Mouse (Mus musculus) neural tube, embryonic 10.5 days (tissue): ENCODE results near the gene Suv39h2.

Experiments used
- DNase-seq: peaks from one replicate; pipeline ENCODE4 v3.0.0-alpha.2; 2017; ENCODE audit warnings: low spot score; ENCODE audit errors: extremely low spot score

Suv39h2 gene

DNA sequence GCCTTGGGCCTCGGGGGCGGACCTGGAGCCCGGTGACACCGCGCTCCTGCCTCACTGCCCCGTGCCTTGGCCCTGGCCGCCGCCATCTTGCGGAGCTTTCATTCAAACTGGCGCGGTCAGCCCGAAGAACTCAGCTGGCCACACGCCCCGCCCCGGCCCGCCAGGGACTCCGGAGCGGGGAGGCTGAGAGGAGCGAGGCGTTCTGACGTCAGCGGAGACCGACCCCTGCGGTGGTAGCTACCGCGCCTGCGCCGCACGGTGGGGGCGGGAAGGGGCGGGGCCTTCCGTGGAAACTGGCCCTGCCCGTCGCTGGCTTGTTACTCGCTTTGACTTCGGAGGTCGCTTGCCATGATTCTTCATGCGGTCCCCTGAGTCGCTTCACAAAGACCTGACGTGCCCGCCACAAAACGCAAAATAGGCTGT is at the start of gene Suv39h2:
Suv39h2 (minus strand) TSS at position 171 of the 423 bp plus-strand sequence.
- DNase-seq: peak; percentile 99

DNA sequence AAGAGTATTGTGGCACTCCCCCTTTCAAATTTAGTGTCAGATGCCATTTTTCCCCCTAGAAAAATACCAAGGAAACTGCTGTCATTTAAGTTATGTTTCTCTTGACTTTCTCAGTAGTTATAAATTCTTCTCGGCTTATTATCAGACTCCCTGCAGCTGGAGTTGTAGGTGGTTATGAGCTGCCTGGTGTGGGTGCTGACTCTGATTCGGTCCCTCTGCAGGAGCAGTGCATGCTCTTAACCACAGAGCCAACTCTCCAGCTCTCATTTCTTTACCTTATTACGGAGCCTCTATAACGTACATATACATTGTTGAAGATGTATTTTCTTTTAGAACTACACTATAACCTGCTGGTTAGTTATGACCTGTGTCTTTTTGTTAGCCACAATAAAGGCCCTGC is 47.7 kb upstream of the Suv39h2 start:
- no peak for DNase-seq

DNA sequence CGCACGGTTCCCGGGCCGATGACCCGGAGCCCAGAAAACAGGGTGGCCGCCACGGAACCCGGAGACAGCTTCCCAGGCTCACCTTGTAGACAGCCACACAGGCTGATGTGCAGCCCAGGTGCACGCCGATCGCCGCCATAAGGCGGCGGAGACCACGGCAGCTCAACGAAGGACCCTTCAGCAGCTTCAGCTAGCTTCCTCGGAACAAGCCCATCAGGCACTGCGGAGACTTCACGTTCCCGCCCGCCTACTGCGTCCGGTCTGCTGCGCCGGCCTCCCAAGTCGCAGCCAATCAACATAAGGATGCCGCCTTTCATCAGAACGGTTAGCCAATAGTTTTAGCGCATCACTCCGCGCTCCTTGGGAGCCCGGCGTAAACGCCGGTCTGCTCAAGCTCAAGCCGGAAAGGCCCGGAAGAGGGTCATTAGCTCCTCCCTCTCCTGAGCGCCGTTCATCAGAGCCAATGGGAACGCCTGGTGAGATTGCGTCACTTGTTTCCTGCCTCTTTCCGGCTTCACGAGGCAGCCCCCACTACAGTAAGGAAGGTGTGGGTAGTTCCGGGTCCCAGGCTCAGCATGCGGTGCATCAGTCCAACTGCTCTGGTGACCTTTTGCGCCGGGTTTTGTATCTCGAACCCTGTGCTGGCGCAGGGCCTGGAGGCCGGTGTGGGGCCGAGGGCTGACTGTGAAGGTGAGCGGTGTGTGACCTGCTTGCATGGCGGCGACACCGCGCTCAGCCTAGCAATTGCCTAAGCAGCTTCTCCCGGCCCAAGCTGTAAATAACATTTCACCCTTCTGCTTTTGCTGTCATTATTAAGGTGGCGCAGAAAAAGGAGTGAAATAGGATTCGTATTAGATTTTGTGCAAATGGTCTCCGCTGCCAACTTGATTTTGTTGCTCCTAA is 38.0 kb upstream of the Suv39h2 start, which contains the start of the genes Gm45902, Hspa14 and Cdnf:
Gm45902 (minus strand) TSS at position 239 of the 903 bp plus-strand sequence.
Hspa14 (minus strand) TSS at position 263 of the 903 bp plus-strand sequence.
Cdnf (plus strand) TSS at position 479 of the 903 bp plus-strand sequence.
- peak; percentile 93 for DNase-seq

DNA sequence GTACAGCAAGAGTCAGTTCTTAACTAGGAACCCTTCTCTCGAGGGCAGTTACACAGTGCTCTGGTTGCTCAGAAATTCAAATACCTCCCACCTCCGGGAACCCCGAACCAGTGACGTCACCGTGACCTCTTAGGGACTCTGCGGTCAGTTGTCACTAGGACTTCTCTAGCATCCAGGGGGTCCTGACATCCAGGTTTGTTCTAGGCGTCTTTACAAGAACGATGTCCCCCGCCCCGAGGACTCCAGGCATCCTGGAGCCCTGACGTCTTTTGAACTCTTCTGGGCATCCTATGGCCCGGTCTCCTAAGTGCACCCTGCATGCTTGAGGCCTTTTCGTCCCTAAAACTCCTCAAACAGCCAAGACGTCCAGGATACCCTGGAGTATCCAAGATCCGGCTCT is 37.2 kb upstream of the Suv39h2 start:
- no peak for DNase-seq

DNA sequence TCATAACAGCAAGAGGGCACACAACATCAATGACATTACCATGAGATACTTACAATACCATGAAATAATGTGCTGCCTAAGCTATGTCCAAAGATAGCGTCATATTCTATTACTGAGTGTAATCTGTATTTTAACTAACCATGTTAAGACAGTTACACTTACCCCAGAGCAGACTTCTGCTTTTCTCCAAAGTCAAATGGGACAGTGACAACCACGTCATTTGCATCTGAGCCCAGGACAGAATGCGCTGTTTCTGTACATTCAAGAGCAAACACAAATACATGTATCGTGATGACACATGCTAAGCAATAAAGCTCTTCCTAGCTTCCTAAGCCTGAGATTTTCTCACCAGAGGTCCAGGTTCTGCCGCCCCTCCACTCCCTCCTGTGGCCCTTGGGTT is 26.1 kb upstream of the Suv39h2 start:
- DNase-seq: no peak

DNA sequence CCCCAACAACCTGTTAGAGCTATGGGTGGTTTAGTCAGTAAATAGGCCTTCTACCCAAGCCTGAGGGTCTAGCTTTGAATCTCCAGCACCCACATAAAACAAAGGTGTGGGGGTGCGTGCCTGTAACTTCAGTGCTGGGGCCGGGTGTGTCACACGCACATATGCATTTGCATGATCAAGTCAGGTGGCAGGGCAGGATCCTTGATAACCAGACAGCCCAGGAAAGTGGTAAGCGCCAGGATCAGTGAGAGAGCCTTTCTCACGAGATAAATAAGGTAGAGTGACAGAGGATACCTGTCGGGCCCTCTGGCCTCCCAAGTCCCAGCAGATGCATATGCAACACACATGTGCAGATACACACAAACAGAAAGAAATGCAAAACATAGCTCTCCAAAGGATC is 24.7 kb upstream of the Suv39h2 start:
- no peak for DNase-seq

DNA sequence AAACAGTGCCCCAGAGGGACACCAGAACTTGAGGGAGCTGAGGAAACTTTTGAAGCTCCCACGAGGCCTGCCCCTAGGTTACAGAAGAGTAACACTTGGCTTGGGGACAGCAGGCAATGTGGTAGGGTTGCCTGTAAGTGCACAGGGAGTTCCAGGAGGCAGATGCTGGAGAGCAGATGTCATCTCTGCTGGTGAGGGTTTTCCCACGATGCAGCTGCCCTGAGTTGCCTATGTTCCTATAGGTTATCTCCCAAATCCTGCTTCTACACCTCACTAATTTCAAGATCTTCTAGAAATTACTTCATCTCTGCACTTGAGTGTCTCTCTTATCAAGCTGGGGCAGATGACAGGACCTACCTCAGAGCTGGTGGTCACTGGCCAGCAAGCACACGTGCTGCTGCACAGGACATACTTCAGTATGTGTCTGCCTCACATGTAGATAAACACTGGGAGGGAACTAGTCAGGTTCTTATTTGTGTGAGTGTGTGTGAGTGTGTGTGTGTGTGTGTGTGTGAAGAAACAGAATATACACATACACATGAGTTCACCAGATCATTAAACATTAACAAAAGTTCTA is 19.1 kb upstream of the Suv39h2 start:
- DNase-seq: no peak

DNA sequence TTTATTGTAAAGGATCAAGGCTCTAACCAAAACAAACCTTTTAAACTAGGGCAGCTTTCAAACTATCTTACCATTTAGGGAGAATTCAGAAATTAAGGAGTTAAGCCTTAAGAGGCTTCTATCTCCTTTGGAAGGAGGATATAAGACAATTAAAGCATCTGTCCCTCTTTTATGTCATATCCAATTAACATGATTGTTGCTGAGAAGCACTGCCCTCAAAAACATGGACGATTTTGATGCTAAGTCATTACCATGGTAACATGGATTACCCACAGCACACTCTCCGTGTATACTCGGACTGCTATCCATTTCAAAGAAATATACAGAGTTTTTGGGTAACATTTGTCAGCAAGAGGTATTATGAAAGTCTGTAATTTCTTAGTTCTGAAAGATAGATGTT is 15.0 kb upstream of the Suv39h2 start:
- DNase-seq: no peak

DNA sequence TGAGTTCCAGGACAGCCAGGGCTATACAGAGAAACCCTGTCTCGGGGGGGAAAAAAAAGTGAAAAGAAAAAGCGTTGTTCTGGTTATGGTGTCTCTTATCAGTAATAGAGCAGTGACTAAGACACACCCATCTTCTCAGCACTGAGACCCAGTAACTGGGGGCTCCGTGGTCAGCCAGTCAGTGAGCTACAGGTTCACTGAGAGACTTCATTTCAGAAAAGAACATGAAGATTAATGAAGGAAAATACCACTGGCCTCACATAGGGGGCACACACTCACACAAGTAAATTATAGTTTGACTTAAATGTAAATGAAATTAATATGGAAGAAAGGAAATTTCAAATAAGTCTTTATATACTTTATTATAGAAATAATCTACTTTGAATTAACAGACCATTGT is 5.4 kb upstream of the Suv39h2 start:
- no peak for DNase-seq

DNA sequence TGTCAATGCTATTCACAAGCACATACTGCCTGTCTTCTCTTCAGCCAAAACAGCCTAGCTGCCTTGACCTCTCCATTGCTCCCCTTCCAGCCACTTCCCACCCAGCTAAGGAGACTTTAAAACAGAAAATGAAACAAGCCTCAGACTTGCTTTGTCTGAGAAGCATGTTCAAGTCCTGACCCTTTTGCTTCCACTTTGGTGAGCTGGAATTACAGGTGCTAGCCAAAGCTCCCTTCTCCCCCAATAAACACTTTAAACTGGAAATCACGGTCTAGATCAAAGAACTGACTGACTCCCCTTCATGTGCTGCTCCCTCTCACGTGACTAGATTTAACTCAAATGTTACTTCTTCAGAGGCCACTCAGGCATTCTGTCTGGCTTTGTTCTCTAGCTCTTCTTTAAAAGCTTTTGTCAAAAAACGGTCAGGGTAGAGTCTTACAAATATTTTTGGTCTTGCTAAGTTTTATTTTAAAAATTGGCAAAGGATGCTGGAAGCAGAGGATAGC is 968 bp upstream of the Suv39h2 start:
- DNase-seq: no peak

DNA sequence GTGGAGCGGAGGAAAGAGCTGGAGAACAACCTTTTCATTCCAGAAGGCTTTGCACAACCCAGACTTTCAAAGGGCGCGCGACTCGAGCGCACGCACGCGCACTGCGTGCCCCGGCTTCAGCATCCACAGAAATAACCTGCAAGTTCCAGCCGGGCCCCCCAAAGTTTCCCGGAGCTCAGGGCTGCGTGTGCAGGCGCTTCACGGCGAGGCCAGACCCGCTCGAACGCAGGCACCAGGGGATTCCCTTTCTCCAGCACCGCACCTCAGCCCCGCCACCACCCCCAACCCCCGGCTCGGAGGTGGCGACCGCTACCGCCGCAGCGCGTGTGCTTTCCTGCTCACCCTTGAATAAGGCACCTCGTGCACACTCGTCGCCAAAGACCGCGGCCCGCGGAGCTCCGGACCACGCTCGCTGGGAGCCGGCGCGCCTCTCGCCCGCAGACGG is 448 bp downstream of the Suv39h2 start:
- DNase-seq: no peak

DNA sequence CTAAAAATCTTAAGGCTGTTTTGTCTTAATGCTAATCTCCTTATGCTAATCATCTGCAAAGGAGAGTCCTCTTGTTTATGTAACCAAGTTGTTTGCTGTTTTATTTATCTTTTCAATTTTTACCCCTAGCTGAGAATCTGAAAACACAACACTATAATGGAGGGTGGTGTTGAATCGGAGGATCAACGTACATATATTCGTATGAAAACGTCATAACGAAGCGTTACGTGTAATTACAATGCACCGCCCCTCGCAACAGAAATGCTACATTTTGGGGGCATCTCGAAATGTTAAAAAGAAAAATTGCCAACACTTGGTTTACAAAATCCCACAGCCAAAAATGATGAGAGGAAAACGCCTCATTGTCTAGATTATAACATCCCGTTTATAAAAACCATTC is 940 bp downstream of the Suv39h2 start:
- no peak for DNase-seq

DNA sequence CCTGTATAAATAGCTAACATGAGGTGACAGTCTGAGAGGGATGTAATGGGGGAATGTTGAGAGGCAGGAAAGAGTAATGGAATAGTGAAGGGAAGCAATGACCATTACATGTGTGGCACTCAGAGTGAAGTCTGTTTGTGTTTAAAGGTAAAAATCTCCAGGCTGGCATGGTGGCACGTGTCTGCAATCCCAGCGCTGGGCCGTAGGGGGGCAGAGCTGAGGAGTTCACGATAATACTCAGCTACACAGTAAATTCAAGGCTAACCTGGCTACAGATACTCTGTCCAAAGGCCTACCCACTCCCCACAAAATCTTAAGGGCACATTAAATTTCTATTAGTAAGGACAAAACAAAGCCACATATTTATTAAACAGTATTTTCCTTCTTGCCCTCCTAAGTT is 18.2 kb downstream of the Suv39h2 start:
- DNase-seq: no peak

DNA sequence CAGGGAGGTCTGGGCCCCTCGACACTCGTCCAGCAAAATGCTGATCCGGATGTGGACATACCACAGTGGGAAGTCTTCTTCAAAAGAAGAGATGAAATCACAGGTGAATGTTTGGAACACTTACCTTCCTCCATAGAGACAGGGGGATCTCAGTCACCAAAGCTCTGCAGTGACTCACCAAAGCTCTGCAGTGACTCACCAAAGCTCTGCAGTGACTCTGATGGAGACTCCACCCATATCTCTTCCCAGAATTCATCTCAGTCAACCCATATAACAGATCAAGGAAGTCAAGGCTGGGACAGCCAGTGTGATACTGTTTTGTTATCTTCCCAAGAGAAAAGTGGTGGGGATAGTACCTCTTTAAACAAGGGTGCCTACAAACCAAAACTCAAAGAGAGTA is 21.7 kb downstream of the Suv39h2 start:
- DNase-seq: no peak

DNA sequence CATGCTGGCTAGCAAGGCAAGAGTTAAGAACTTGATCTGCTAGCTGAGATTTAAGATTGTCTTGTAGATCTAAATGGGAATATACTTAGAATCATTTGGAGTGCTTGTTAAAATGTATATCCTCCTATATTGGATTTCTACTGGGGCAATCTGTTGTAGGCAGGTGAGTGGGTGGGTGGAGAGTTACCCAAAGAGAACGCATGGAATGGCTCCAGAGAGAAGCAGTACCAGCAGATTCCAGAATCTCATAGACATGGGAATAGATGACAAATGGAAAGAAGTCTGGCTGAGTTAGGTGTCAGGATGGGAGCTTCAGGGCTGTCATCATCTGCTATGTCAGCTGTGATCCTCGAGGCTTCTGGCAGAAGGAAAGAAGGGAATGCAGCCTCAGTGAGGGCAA is 25.4 kb downstream of the Suv39h2 start:
- DNase-seq: no peak

DNA sequence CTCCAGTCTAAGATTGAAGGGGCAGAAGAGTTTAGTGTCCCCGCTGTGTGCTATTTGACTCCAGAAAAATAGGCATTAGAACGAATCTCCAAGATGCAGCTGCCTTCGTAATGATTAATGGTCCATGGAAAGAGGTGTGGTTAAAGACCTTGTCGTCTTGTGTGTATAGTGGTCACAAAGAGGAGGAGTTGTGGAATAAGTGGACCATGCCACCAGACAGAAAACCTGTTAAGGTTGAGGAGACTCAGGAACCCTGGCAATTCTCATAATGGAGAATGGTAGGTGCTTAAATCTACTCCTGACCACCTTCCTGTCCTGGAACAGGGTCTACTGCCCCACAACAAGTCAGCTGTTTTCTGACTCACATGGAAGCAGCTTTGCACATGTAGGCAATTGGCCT is 28.8 kb downstream of the Suv39h2 start:
- no peak for DNase-seq

DNA sequence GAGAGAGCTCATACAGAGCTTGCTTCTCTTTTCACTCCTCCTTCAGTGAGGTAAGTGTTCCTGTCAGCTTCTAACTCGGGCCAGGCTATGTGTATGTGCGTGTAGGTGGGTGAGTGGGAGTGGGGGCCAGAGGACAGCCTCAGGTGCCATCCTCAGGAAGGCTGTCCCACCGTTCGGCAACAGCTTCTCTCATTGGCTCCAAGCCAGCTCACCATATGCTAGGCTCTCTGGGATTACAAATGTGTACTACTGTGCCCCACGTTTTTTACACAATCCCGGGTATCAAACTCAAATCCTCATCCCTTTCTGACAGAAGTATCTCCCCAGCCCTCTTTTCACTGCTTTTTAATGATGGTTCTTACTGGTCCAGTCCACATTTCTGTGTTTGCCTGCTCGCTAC is 30.6 kb downstream of the Suv39h2 start:
- no peak for DNase-seq

DNA sequence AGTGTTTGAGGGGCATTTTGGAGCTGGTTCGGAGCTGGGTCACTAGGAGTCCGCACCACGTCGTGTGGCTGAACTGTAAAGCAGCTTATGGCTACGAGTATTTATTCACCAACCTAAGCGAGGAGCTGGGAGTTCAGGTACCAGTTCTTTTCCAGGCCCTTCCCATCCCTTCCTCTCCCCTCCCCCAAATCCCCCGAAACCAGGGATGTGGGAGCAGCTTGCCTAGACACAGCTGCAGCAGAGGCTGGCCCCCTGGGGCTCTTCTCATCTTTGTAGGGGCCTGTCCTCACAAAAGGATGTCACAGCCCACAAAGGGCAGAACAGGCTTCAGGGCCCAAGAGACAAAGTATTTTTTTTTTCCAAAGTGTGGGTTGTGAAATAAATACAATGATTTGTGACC is 36.9 kb downstream of the Suv39h2 start:
- no peak for DNase-seq

DNA sequence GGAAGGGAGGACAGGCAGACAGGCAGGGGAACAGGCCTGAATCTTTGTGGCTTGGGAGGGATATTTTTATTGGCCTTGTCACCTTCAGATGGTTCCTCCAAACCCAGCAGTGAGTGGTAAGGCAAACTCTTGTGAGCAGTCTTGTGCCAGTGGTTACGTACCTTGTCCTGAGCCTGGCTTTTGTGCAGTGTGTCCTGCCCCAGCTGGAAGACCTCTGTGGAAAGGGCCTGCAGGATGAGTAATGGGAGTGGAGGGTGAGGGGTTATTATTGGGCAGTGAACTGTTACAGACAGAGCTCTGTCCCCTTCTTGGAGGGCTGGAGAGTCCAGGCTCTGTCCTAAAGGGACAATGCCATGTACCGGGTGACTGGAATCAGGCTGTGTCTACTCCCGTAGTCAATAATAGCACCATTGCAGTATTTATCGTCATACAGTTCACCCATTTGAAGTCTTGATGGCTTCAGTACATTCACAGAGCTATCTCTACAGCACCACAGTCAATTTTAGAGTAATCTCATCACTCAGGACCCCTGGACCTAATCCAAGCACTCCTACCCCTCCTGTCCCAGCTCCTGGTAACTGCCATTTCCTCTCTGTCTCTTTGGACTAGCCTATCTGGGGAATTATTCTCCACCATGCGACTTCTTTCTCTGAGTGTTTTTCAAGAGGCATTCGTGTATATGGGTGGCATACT is 39.3 kb downstream of the Suv39h2 start:
- no peak for DNase-seq

DNA sequence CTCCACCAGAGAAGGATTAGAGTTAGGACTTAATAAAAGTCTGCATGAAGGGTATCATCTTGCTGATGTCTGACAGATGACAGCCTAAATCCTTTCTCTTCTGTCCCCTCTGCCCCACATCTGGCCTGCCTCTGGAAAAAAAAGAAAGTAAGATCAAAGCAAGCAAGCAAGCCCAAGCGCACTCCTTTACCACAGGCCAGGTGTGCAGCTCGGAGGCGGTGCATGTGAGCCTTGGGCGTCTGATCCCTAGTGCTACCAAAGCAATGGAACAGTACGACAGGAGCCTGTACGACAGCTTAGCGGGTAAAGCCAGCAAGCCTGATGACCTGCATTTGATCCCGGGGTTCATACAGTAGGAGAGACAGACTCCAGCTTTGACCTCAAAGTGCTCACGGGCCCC is 43.9 kb downstream of the Suv39h2 start:
- DNase-seq: no peak

DNA sequence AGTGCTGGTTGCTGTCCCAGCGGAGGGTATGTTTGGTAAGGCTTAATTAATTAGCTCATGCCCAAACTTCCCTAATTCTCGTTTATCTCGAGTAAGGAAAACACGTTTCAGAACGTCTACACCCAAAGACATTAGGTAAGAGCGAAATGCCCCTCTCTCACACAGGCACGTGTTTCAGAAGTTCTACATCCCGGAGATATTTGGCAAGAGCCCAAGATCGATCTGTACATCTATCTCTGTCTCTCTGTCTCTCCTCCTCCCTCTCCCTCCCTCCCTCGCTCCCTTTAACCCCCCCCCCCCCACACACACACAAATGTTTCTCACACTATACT is 50.3 kb downstream of the Suv39h2 start:
- DNase-seq: no peak
